Mouse (Mus musculus) stomach, postnatal 0 days (tissue): ENCODE results near the gene Cish. TPM values are rescaled to one million over a fixed set of nuclear protein-coding genes. Genes with fewer than 3 reads are reported as not detected.

Experiments used
- ATAC-seq: fragments of 200-750 bp; cut with Nextera tagmentation; 2 replicates; pipeline ENCODE4 v1.8.0; 2017; ENCODE audit not compliant: low FRiP score, low TSS enrichment
- DNase-seq: peaks from one replicate; pipeline ENCODE4 v3.0.0-alpha.2; 2016; ENCODE audit warnings: low spot score
- H3K27ac ChIP-seq: fragments of 300-500 bp; sonication (generic); replicated peaks from 2 replicates; pipeline ENCODE4 v1.5.1; 2014; ENCODE audit warnings: mild to moderate bottlenecking, control low read depth
- H3K27me3 ChIP-seq: fragments of 300-500 bp; sonication (generic); 2 replicates; pipeline ENCODE4 v1.6.1; 2014; ENCODE audit warnings: low read length; ENCODE audit not compliant: control insufficient read depth, insufficient read depth
- H3K36me3 ChIP-seq: fragments of 300-500 bp; sonication (generic); 2 replicates; pipeline ENCODE4 v1.6.1; 2014; ENCODE audit warnings: low read length, mixed read lengths; ENCODE audit not compliant: control insufficient read depth, insufficient read depth
- H3K4me1 ChIP-seq: fragments of 300-500 bp; sonication (generic); replicated peaks from 2 replicates; pipeline ENCODE4 v1.6.1; 2014; ENCODE audit warnings: antibody characterized with exemption; ENCODE audit not compliant: control insufficient read depth, insufficient read depth
- H3K4me2 ChIP-seq: fragments of 300-500 bp; sonication (generic); replicated peaks from 2 replicates; pipeline ENCODE4 v1.6.1; 2014; ENCODE audit warnings: low read depth, mild to moderate bottlenecking, control low read depth, moderate library complexity
- H3K4me3 ChIP-seq: fragments of 300-500 bp; sonication (generic); 2 replicates; pipeline ENCODE4 v1.5.1; 2014; ENCODE audit warnings: low read depth, low read length, control low read depth
- H3K9ac ChIP-seq: fragments of 300-500 bp; sonication (generic); 2 replicates; pipeline ENCODE4 v1.6.1; 2014; ENCODE audit warnings: mild to moderate bottlenecking, low read length, control low read depth, mixed read lengths
- H3K9me3 ChIP-seq: fragments of 300-500 bp; sonication (generic); 2 replicates; pipeline ENCODE4 v1.6.1; 2016; ENCODE audit warnings: low read length; ENCODE audit not compliant: control insufficient read depth
- CTCF ChIP-seq: IDR thresholded peaks from 2 replicates; pipeline ENCODE4 v1.5.1; 2016; ENCODE audit warnings: antibody characterized with exemption, low read depth, mild to moderate bottlenecking, moderate library complexity
- EP300 ChIP-seq: optimal IDR thresholded peaks from 2 replicates; pipeline ENCODE3; 2016; ENCODE audit warnings: antibody characterized with exemption
- WGBS: fragments of 180-500 bp; shearing (Covaris S2); extraction: QIAGEN DNeasy Blood & Tissue Kit; methylation state at CpG from one replicate; pipeline ENCODE4 v1.1.7; 2014; 5-methylcytosine and 5-hydroxymethylcytosine counted together
- polyA plus RNA-seq: library from polyadenylated mRNA; unstranded; fragments of >200 nt; fragmentation: Nextera tagmentation; extraction: Ambion mirVana; gene quantifications from 2 replicates; pipeline ENCODE4 v1.2.1, GENCODE M21; 2015

The Cish gene
- polyA plus RNA-seq, 1 experiment from 2014 or later: 30.8 TPM

GRCm38 (mm10) chr9:107297059-107297458 is 1.2 kb downstream of the Cish start:
- H3K36me3 ChIP-seq: peaks cover 22% of the 10 kb centered on the region
- peak; percentile 10 for ATAC-seq
- H3K9ac ChIP-seq: peak overlapping the region; percentile 84
- H3K4me1 ChIP-seq: peaks cover 8% of the 10 kb centered on the region; the same call in 1 of the 2 replicates
- H3K4me2 ChIP-seq: peak overlapping the region; percentile 74
- DNase-seq: no peak
- H3K27me3 ChIP-seq: no peaks in the 10 kb centered on the region
- no peaks in the 10 kb centered on the region for H3K9me3 ChIP-seq
- no peak for TF ChIP-seq CTCF
- no peak for TF ChIP-seq EP300
- peak overlapping the region; percentile 78 for H3K4me3 ChIP-seq
- peak overlapping the region; percentile 96 for H3K27ac ChIP-seq
- WGBS: 3% methylated on average over 16 of the region's 16 CpGs

- Histone ChIP-seq H3K27me3 (no peaks in the 10 kb centered on the region), H3K36me3 (peaks cover 28% of the 10 kb centered on the region), H3K27ac (peak overlapping the region; percentile 96), H3K9me3 (no peaks in the 10 kb centered on the region), H3K4me1 (peaks cover 8% of the 10 kb centered on the region; the same call in 1 of the 2 replicates), H3K4me3 (peak overlapping the region; percentile 78), H3K4me2 (peak overlapping the region; percentile 74), H3K9ac (peak overlapping the region; percentile 84)
- TF ChIP-seq EP300: no peak
- TF ChIP-seq CTCF: no peak
- no peak for DNase-seq
- ATAC-seq: no peak
- WGBS: 46% methylated on average over 4 of the region's 4 CpGs
Observed at GRCm38 (mm10) chr9:107297658-107298057, 1.8 kb downstream of the Cish start.

- DNase-seq (peak; percentile 55), ATAC-seq (no peak)
- Histone ChIP-seq H3K9me3 (no peaks in the 10 kb centered on the region), H3K4me2 (peak overlapping the region; percentile 74), H3K27ac (peak overlapping the region; percentile 96), H3K4me1 (peaks cover 8% of the 10 kb centered on the region; the same call in 1 of the 2 replicates), H3K27me3 (no peaks in the 10 kb centered on the region), H3K9ac (peak overlapping the region; percentile 84; the same call in 1 of the 2 replicates), H3K36me3 (peaks cover 28% of the 10 kb centered on the region), H3K4me3 (peak overlapping the region; percentile 78)
- whole genome bisulfite sequencing: 45% methylated on average over 8 of the region's 8 CpGs
- TF ChIP-seq EP300 (no peak), CTCF (no peak)
Observed at GRCm38 (mm10) chr9:107298059-107298780, 2.4 kb downstream of the Cish start.

GRCm38 (mm10) chr9:107298876-107299275 is 3.0 kb downstream of the Cish start:
- no peaks in the 10 kb centered on the region for H3K27me3 ChIP-seq
- H3K4me2 ChIP-seq: peak overlapping the region; percentile 74
- TF ChIP-seq EP300 (no peak), CTCF (peak; percentile 38)
- peak overlapping the region; percentile 24; the same call in 1 of the 2 replicates for H3K9ac ChIP-seq
- peaks cover 28% of the 10 kb centered on the region for H3K36me3 ChIP-seq
- H3K27ac ChIP-seq: peak overlapping the region; percentile 96
- no peak for DNase-seq
- ATAC-seq: no peak
- H3K4me3 ChIP-seq: peak overlapping the region; percentile 78
- WGBS: 62% methylated on average over 6 of the region's 6 CpGs
- peaks cover 8% of the 10 kb centered on the region; the same call in 1 of the 2 replicates for H3K4me1 ChIP-seq
- no peaks in the 10 kb centered on the region for H3K9me3 ChIP-seq

- ATAC-seq (no peak), DNase-seq (no peak)
- H3K4me2 ChIP-seq: peak overlapping the region; percentile 74
- TF ChIP-seq EP300: no peak
- H3K9me3 ChIP-seq: no peaks in the 10 kb centered on the region
- 0 out of 2 replicates have a peak overlapping the region, but pooled peaks have one; percentile 35 for H3K9ac ChIP-seq
- H3K27me3 ChIP-seq: no peaks in the 10 kb centered on the region
- H3K36me3 ChIP-seq: peaks cover 28% of the 10 kb centered on the region
- peak overlapping the region; percentile 96; the same call in 1 of the 2 replicates for H3K27ac ChIP-seq
- peaks cover 8% of the 10 kb centered on the region; the same call in 1 of the 2 replicates for H3K4me1 ChIP-seq
- WGBS: 86% methylated on average over 7 of the region's 7 CpGs
- H3K4me3 ChIP-seq: no peak overlapping the region; the same call in 1 of the 2 replicates
Observed at GRCm38 (mm10) chr9:107299783-107300182, 4.0 kb downstream of the Cish start.
